Mouse (Mus musculus) ES-E14 (cell line): Measurements from ENCODE around the gene Glyatl3.

Source experiments
- CHD2 ChIP-seq: IDR thresholded peaks from 2 replicates; pipeline ENCODE4 v1.6.1; 2014; ENCODE audit warnings: mild to moderate bottlenecking, low read depth, low read length, inconsistent platforms
- ZC3H11A ChIP-seq: IDR thresholded peaks from 2 replicates; pipeline ENCODE4 v1.6.1; 2012; ENCODE audit warnings: low read depth, mild to moderate bottlenecking, inconsistent platforms, low read length, borderline replicate concordance
- ZNF384 ChIP-seq: IDR thresholded peaks from 2 replicates; pipeline ENCODE4 v1.6.1; 2012; ENCODE audit warnings: low read depth, low read length, inconsistent platforms

DNA sequence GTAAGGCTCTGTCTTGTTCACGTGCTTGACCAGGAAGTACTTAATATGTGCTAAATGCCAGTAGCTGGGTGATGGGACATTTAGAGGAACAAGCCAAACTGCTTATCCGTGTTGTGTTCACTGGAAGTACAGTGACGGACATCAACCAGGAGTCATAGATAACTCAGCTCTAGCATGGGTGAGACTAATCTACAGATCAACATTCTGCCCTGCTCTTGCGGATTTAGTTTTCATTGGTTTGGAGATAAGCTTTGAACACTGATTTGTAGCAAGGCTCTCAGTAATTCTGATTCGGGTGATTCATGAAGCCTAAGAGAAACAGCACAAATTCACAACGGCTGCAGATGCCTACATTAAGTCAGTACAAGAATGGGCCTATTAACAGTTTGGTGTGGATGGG is 32.0 kb downstream of the Glyatl3 start:
- no peak for TF ChIP-seq CHD2
- TF ChIP-seq ZNF384 = no peak
- no peak for TF ChIP-seq ZC3H11A
